Mouse (Mus musculus) embryonic facial prominence, embryonic 11.5 days (tissue): Measurements from ENCODE around the gene Usp22. TPM values are rescaled to one million over a fixed set of nuclear protein-coding genes. Genes with fewer than 3 reads are reported as not detected.
"Not testable (repeated sequence)": the region's sequence is repeated elsewhere in the genome, so short reads cannot be mapped to it uniquely, and the experiment has no call there.

ENCODE experiments used
- ATAC-seq: fragments of 200-750 bp; cut with Nextera tagmentation; replicated peaks from 2 replicates; pipeline ENCODE4 v1.8.0; 2017; ENCODE audit warnings: low read depth; ENCODE audit not compliant: insufficient number of reproducible peaks, low FRiP score, low TSS enrichment
- DNase-seq: peaks from one replicate; pipeline ENCODE4 v3.0.0-alpha.2; 2015; ENCODE audit warnings: low spot score
- H3K27ac ChIP-seq: fragments of 300-500 bp; sonication (generic); replicated peaks from 2 replicates; pipeline ENCODE4 v1.5.1; 2014; ENCODE audit warnings: mild to moderate bottlenecking, low read depth, low read length, control low read depth
- H3K27me3 ChIP-seq: fragments of 300-500 bp; sonication (generic); 2 replicates; pipeline ENCODE4 v1.6.1; 2014; ENCODE audit warnings: mild to moderate bottlenecking, low read length, moderate library complexity, mixed read lengths; ENCODE audit not compliant: control insufficient read depth, insufficient read depth
- H3K36me3 ChIP-seq: fragments of 300-500 bp; sonication (generic); replicated peaks from 2 replicates; pipeline ENCODE4 v1.6.1; 2014; ENCODE audit warnings: low read depth, mild to moderate bottlenecking, low read length, moderate library complexity, mixed read lengths; ENCODE audit not compliant: control insufficient read depth, insufficient read depth
- H3K4me1 ChIP-seq: fragments of 300-500 bp; sonication (generic); 2 replicates; pipeline ENCODE4 v1.6.1; 2014; ENCODE audit warnings: low read length, mixed read lengths; ENCODE audit not compliant: control insufficient read depth, insufficient read depth
- H3K4me2 ChIP-seq: fragments of 300-500 bp; sonication (generic); 2 replicates; pipeline ENCODE4 v1.6.1; 2014; ENCODE audit warnings: low read depth, mild to moderate bottlenecking, control low read depth, low read length, moderate library complexity
- H3K4me3 ChIP-seq: fragments of 300-500 bp; sonication (generic); 2 replicates; pipeline ENCODE4 v1.5.1; 2014; ENCODE audit warnings: low read depth, low read length, control low read depth
- H3K9ac ChIP-seq: fragments of 300-500 bp; sonication (generic); replicated peaks from 2 replicates; pipeline ENCODE4 v1.6.1; 2014; ENCODE audit warnings: mild to moderate bottlenecking, control low read depth, low read length
- H3K9me3 ChIP-seq: fragments of 300-500 bp; sonication (generic); replicated peaks from 2 replicates; pipeline ENCODE4 v1.6.1; 2016; ENCODE audit warnings: mild to moderate bottlenecking, low read length, inconsistent platforms, mixed read lengths; ENCODE audit not compliant: control insufficient read depth
- WGBS: fragments of 180-500 bp; shearing (Covaris S2); extraction: QIAGEN DNeasy Blood & Tissue Kit; methylation state at CpG from one replicate; pipeline ENCODE4 v1.1.7; 2014; 5-methylcytosine and 5-hydroxymethylcytosine counted together
- polyA plus RNA-seq: library from polyadenylated mRNA; unstranded; fragments of >200 nt; fragmentation: Nextera tagmentation; extraction: Ambion mirVana; gene quantifications from 2 replicates; pipeline ENCODE4 v1.2.1, GENCODE M21; 2014

The Usp22 gene
- polyA plus RNA-seq, 1 experiment from 2014 or later: 222 TPM

DNA sequence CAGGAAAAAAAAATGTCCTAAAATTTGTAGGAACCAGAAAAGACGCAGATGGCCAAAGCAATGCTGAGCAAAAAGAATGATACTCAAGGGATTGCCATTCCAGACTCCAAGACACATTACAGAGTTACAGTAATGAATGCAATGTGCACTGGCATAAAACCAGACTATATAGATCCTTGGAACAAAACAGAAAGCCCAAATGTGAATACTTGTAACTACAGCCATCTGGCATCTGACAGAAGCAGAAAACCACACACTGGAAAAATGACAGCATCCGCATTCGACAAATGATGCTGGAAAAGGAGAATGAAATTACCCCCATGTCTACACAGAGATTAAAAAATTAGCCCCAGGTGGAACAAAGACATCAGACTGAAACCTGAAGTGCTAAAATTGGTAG is 5.5 kb upstream of the Usp22 start:
- Histone ChIP-seq H3K27me3 (no peaks in the 10 kb centered on the region), H3K4me2 (no peak overlapping the region), H3K27ac (no peak overlapping the region), H3K9ac (no peak overlapping the region), H3K4me1 (no peaks in the 10 kb centered on the region), H3K9me3 (no peaks in the 10 kb centered on the region), H3K36me3 (no peaks in the 10 kb centered on the region), H3K4me3 (no peak overlapping the region)
- WGBS: 73% methylated on average over 3 of the region's 3 CpGs
- DNase-seq: no peak
- no peak for ATAC-seq

DNA sequence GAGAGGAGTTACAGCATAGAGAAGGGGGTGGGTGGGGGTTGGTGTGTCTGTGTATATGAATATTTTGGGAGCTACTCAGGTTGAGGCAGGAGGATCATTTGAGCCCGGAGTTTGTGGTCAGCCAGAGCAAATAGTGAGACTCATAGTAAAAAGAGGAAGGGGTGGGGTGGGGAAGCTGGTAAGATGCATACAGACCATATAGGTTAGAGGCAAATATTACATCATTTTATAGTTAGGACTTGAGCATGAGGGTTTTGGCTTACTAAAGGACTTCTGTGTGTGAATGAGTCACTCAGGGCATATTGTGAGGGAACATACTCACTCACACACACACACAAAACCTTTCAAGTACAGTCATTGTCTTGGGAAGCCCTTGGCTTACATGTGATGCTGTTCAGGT is 1.5 kb upstream of the Usp22 start:
- DNase-seq (no peak), ATAC-seq (no peak)
- Histone ChIP-seq H3K4me2 (no peak overlapping the region), H3K4me1 (no peaks in the 10 kb centered on the region), H3K9me3 (no peaks in the 10 kb centered on the region), H3K27ac (no peak overlapping the region), H3K27me3 (no peaks in the 10 kb centered on the region), H3K9ac (no peak overlapping the region), H3K4me3 (no peak overlapping the region), H3K36me3 (no peaks in the 10 kb centered on the region)
- WGBS: 96% methylated on average over 1 of the region's 1 CpGs

DNA sequence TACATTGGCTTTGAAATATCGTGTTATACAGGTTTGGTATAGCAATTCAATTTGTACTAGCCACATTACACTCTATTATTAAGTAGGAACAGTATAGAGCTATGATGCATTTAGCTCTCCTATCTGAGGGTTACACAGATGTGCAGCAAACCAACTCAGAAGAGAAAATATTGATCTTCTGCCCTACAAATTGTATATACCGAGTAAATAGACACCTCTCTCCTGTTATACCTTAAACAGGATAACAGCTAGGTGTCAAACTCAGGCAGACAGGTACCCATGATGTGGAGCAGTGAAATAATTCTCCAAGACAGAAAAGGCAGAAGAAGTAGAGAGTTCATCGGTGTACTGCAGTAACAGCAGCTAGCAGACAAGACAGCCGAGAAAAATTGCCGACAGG is 923 bp upstream of the Usp22 start:
- no peak overlapping the region for H3K27ac ChIP-seq
- no peak overlapping the region for H3K9ac ChIP-seq
- no peaks in the 10 kb centered on the region for H3K4me1 ChIP-seq
- no peaks in the 10 kb centered on the region for H3K9me3 ChIP-seq
- no peaks in the 10 kb centered on the region for H3K27me3 ChIP-seq
- no peak overlapping the region for H3K4me3 ChIP-seq
- ATAC-seq (no peak), DNase-seq (no peak)
- no peak overlapping the region for H3K4me2 ChIP-seq
- H3K36me3 ChIP-seq: no peaks in the 10 kb centered on the region
- WGBS: 73% methylated on average over 5 of the region's 5 CpGs

GRCm38 (mm10) chr11:61174291-61174820 is 499 bp downstream of the Usp22 start:
- Histone ChIP-seq H3K4me2 (peak overlapping the region; percentile 38), H3K9me3 (no peaks in the 10 kb centered on the region), H3K36me3 (no peaks in the 10 kb centered on the region), H3K27ac (peak overlapping the region; percentile 89), H3K9ac (peak overlapping the region; percentile 97), H3K27me3 (no peaks in the 10 kb centered on the region), H3K4me3 (peak overlapping the region; percentile 98), H3K4me1 (no peaks in the 10 kb centered on the region)
- DNase-seq: peak; percentile 89
- under 1% methylated on average over 28 of the region's 28 CpGs for WGBS
- ATAC-seq: peak; percentile 37

DNA sequence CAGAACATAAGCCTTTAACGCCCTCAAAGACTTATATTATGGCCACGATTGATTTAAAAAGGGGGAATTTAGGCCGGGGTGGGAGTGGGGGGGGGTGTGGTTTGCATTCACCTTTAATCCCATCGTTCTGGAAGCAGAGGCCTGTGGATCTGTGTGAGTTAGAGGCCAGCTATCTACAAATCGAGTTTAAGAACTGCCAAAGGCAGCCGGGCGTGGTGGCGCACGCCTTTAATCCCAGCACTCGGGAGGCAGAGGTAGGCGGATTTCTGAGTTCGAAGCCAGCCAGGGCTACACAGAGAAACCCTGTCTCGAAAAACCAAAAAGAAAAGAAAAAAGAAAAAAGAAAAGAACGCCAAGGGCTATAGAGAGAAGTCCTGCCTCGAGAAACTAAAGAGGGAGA is 1.4 kb downstream of the Usp22 start:
- peak overlapping the region; percentile 38 for H3K4me2 ChIP-seq
- DNase-seq, ATAC-seq, H3K9ac ChIP-seq, H3K4me1 ChIP-seq, H3K27ac ChIP-seq, H3K36me3 ChIP-seq, H3K9me3 ChIP-seq, H3K27me3 ChIP-seq: not testable (repeated sequence)
- H3K4me3 ChIP-seq: peak overlapping the region; percentile 98
- WGBS: 42% methylated on average over 15 of the region's 15 CpGs

GRCm38 (mm10) chr11:61170184-61170583 is 4.7 kb downstream of the Usp22 start:
- DNase-seq (no peak), ATAC-seq (no peak)
- H3K4me1 ChIP-seq: no peaks in the 10 kb centered on the region
- no peaks in the 10 kb centered on the region for H3K9me3 ChIP-seq
- no peak overlapping the region for H3K9ac ChIP-seq
- WGBS: 93% methylated on average over 5 of the region's 5 CpGs
- no peaks in the 10 kb centered on the region for H3K27me3 ChIP-seq
- no peak overlapping the region for H3K27ac ChIP-seq
- no peak overlapping the region for H3K4me2 ChIP-seq
- H3K4me3 ChIP-seq: no peak overlapping the region
- H3K36me3 ChIP-seq: peaks cover 10% of the 10 kb centered on the region

DNA sequence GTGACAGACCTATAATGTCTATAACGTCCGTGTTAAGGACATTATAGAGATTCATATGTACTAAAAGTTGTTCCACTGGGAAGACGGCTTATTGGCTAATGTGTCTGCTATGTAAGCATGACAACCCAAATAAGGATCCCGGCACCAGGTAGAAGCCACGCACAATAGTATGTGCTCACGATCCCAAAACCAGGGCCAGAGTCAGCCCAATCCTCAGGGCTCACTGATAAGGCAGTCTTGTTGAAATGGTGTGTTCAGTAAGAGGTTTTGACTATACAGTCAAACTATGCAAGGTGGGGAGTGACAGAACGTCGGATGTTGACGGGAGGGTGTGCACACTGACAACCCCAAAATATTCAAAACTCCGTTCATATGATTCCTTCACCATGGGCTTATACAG is 10.0 kb downstream of the Usp22 start:
- Histone ChIP-seq H3K36me3 (peaks cover 33% of the 10 kb centered on the region), H3K9ac (no peak overlapping the region), H3K4me2 (no peak overlapping the region), H3K27ac (no peak overlapping the region), H3K27me3 (no peaks in the 10 kb centered on the region), H3K4me1 (no peaks in the 10 kb centered on the region), H3K9me3 (no peaks in the 10 kb centered on the region), H3K4me3 (no peak overlapping the region)
- no peak for ATAC-seq
- WGBS: 94% methylated on average over 10 of the region's 10 CpGs
- DNase-seq: no peak

DNA sequence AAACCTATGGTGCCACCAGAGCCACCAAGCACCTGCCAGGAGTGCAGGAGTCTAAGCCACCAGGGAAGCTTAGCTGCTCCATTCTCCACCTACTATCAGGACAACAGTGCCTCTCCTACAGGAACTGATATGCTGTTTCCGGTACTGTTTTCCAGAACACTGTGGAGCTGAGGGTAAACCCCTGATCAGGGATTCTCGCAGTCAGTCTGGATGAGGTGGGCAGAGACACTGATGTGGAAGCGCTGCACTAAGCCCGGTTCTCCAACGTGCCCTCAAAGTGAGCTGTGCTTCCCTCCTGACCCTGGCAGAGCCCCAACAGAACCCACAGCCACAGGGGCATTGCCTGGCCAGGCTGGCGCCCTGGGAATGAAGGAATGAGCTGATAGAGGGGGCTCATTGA is 10.5 kb downstream of the Usp22 start:
- no peak for ATAC-seq
- Histone ChIP-seq H3K9ac (no peak overlapping the region), H3K27me3 (no peaks in the 10 kb centered on the region), H3K4me2 (no peak overlapping the region), H3K4me1 (no peaks in the 10 kb centered on the region), H3K27ac (no peak overlapping the region), H3K4me3 (no peak overlapping the region), H3K36me3 (peaks cover 37% of the 10 kb centered on the region), H3K9me3 (no peaks in the 10 kb centered on the region)
- 95% methylated on average over 6 of the region's 6 CpGs for WGBS
- DNase-seq: no peak
